Mouse (Mus musculus) liver, adult (tissue): Measurements from ENCODE around the gene Fer.
A peak's percentile ranks its signal among the peaks of the same experiment; 100 is the strongest.

Source experiments
- GATA4 ChIP-seq: IDR thresholded peaks from 2 replicates; pipeline ENCODE4 v1.6.1; 2014; ENCODE audit warnings: mild to moderate bottlenecking, low read length; ENCODE audit not compliant: insufficient replicate concordance

The Fer gene

DNA sequence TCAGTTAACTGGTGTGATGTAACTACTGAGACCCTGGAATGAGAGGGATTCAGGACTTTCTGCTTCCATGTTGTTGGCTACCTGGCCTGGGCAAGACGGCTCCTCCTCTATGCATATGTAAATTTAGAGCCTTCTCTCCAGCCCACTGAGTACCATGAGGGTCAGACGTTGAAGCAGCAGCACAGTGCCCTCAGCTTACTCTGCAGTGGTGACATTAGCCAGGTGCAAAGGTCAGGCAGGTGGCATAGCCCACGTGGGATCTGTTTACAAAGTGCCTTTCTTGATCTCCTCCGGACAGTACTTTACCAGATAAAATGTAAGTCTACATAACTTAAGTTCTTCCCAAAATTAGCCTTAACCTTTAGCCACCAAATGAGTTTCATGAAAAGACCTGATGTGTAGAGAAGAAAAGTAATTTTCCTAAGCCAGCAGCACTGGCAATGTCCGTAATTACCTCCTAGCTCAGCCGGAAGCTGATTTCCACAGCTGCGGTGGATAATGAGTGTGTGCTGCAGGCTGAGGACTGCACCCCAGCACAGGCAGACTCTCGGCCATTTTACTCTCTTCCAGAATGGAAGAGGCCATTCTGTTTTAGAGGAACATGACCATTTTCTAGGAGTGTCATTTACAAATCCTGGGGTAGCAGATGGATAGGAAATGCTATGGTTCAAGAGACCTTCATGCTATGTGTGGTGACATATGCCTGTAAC is 273.2 kb downstream of the Fer start:
- TF ChIP-seq GATA4, result no peak

DNA sequence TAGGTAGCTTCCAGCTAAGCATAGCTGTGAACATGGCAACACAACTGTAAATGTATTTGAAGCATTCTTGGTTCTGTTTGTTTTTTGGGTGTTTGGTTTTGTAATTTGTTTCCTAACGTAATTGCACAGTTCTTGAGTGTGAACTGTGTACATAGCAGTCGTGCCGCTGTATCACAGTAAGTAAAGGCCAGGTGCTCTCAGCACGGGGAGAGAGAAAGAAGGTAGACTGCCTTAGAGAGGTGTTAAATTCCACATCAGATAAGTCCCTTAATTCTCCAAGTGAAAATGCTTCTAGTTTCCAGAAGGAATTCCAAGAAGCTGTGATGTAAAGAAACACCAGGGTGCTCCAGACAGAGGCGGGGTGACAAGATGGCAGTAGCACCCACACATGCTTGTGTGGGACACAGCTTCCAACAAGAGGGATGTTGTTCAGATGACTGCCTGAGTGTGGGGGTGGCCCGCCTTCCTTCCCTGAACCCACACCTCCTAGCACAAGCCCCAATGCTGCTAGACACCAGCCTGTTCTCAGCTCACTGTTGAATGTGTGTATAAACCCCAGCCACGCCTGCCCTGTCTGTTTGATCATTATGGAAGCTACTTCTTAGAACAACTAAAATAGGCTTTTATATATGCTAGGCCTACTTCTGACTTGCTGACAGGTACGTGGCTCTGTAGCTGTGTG is 275.3 kb downstream of the Fer start:
- no peak for TF ChIP-seq GATA4

DNA sequence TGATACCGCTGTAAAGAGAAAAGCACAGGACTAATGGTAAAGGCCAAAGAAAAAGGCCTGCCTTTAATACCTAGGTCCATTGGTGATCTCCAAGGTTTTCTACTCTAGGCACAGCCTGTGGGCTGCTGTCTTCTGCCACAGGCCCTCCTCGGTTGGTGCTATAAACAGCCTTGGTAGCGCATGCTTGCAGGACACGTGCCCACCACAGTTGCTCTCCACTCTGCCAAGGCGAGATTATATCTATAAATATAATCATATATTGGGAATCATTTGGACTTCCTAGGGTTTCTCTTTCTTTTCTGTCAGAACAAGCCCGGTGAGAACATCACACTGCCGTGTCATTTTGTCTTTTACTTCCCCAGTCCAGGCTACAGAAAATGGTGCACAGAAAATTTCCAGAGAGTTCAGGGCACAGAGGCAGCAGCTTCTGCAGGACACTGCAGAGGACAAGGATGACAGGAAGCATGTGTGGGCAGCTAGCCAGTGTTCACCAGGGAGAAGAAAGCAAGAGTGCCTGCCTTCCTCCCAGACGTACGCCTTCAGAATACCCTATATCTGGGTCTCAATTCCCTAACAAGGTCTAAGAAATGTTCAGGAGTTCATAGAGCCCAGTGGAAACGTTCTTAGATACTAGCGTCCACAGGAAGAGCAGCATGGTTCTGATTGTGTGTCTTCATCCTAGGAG is 276.5 kb downstream of the Fer start:
- no peak for TF ChIP-seq GATA4

DNA sequence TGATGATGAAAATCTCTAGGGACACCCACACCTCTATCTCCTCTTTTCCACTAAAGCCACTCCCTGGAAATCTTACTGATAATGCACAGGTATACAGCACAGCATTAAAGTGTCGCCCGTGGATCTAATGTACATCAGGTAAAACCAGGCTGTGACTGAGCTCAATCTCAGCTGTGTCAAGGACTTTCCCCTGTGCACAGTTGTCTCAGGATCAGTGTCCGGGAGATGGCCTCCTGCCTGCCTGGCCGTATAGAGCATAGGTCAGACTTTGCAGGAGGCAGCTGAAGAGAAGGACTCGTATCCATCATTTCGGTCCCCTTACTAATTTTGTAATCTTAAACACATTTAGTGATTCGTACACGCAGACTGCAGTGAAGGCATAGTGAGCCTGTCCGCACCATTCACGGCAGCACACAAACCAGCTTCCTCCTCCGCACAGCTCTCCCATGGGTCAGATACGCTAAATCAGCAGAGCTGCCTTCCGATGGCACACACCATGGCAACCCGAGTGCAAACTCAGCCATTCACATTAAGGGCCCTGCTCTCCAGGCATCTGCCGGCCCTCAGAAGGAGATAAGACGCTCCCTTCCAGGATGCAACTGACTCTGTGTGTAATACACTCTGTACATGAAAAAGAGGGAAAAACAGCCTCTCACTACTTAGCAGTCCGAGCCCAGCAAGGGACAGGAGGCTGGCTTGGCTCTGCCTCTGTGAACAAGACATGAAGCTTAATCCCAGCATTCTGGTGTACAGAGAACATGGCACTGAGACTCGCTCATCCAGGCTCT is 277.4 kb downstream of the Fer start:
- TF ChIP-seq GATA4, result peak; percentile 38; the same call in 1 of the 2 replicates

DNA sequence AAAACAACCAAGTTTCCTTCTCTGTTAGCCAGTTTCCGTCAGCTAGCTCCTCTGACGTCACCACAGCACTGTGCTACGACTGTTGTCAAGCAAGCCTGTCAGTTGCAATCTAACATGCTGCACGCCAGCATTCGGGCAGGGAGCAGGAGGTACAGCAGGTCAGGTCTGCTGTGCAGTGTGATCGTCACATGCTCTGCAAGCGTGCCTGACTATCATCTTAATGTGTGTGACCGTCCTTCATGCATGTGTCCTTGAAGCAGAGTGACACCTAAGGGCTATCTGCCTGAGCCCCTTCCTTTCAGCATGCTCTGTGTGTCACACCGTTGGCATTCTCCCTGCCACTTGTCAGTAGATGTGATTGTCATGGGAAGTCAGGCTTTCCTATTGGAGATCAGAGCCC is 279.0 kb downstream of the Fer start:
- no peak for TF ChIP-seq GATA4

DNA sequence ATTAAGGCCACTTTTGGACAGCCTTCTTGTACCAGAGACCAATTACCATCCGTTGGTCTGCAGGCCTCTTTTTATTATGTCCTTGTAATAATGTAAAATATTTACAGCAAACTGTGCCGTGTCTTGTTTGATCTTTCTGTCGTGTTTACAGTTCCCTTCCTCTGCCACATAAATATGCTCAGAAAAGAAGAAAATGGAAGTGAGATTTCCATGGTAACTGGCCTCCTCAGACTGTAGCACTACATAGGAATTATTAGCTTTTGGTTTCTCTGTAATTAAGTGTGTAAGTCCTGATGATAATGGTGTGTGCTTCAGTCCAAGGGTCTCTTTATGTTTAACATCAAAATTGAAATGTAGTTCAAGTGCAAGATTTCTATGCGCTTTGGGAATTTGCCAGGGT is 283.5 kb downstream of the Fer start:
- TF ChIP-seq GATA4, result no peak

DNA sequence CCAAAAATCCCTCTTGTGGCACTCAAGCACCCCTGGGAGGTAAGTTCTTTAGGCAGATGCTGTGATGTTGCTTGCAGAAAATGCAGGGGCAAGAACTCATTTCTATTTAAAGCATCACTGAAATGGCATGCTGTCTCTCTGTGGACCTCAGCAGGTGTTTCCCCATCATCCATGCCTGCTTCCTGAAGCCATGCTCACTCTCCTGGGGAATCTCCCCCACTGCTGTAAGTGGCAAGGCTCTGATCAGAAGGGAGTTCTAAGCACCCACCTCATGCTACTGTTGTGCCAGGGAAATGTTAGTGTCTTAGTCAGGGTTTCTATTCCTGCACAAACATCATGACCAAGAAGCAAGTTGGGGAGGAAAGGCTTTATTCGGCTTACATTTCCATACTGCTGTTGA is 287.9 kb downstream of the Fer start:
- TF ChIP-seq GATA4, result no peak

DNA sequence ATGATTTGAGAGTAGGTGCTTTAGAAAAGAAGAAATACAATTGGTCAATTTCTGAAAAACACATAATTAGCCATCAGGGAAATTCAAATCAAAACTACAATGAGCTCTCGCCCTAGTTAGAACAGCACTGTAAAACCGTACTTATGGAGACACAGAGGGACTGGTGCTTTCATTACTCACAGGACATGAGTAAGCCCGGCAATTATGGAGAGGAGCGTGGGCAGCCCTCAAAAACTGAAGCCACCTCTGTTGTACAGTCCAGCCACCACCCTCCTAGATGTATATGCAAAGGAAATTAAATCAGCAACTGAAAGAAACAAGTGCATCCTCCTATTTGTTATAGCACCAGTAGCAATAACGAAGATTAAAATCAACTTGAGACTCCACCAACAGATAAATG is 304.9 kb downstream of the Fer start:
- no peak for TF ChIP-seq GATA4

DNA sequence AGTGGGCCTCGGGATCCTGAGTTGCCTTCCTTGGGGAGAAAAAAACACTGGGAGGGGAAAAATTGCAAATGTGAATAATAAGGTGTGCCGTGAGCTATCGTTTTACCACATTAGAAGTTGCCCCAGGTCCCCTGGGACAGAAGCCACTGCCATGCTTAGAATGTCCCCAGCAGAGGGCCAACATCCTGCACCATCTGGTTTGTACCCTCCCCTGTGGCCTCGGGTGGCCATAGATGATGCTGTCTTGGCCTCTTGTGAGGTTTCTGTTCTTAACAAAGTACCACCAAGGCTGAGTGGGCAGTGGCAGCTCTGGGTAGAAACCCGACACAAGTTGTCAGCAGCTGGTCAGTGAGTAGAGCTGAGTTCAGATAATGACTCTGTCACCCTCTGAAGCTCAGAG is 307.2 kb downstream of the Fer start:
- no peak for TF ChIP-seq GATA4

DNA sequence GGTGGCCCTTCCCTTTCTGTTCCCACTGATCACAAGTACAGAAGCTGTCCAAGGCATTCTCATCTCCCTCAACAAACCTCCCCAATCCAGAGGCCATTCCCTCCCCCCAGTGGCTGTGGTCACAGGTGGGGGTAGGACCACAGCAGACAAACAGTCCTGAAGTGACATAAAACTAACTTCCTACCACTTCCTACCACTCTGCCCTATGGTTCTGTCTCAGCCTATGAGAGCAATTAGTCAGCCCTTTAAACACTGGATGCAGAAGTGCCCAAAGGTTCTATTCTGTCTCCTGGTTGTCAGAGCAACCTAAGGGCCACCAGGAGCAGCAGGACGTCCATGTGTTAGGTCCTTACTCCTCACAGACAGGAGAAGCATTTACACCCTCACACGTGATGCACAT is 309.6 kb downstream of the Fer start:
- no peak for TF ChIP-seq GATA4

DNA sequence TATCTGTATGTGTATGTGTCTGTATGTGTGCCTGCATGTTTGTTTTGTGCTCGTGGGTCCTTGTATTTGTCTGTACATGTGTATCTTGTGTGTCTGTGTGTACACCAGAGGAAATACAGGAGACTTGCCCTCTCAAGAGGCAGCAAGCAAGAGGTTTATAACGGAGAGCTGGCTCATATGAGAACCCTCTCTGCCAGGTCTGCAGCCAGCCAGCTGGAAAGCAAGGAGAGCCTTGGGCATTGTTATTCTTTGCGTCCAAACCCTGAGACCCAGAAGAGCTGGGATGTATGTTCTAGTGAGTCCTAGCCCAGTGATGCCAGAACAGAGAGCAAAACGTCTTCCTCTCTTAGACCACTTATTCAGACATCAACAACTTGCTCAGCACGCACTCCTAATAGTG is 317.7 kb downstream of the Fer start:
- TF ChIP-seq GATA4, result no peak

DNA sequence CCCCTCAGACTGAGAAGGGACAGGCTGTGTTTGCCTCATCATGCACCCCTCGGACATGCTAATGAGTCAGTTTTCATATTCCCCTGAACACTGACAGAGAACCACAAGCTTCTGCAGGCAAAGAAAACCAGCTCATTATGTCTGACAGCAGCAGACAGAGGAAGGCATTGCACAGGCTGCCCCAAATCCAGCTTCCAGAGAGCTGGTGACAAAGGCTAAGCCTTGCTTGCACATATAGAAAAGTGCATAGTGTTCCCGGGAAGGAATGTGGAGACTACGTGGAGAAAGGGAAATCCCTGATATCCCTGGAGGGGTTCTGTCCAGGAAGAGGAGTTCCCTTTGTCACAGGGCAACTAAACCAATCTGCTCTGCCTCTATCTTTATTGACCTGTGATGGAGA is 318.4 kb downstream of the Fer start:
- no peak for TF ChIP-seq GATA4

DNA sequence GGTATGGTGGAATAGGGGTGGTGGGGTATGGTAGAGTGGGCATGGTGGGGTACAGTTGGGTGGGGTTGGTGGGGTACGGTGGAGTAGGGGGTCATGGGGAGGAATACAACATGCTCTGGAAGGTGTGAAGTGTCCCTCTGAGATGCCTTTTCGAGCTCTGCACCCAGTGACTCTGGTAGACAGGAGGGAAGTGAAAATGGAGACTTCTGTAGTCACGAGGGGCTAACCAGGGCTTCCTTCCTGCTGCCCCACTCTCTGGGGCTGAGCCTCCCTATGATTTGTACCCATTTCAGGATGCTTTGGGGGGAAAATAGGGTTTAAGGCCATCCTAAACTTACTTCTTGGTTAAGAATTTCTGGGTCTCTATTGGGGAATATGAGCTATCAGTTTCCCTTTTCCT is 319.7 kb downstream of the Fer start:
- no peak for TF ChIP-seq GATA4

DNA sequence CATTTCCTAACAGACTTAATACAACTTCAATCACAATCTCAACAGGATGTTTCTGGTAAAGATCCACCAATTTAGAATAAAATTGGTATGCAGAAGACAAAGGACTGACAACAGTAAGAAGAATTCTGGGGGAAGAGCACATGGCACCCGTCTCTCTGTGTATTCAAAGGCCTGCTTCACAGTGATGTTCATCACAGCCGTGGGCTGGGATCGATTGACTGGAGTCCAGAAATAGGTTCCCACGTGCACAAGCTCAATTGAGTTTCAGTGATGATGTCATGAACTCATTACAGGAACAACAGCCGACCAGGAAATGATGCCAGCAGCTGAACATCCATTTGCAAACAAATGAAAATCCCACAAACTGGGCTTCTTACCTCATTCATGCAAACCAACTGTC is 320.3 kb downstream of the Fer start:
- no peak for TF ChIP-seq GATA4
